Mouse (Mus musculus): Measurements from ENCODE around the gene Frem2. TPM values are rescaled to one million over a fixed set of nuclear protein-coding genes. Genes with fewer than 3 reads are reported as not detected.

Gene Frem2
- polyA plus RNA-seq, 1 experiment from 2014 or later, result 2.9 TPM

GRCm38 (mm10) chr3:53655343-53655742 lies 1.8 kb downstream of the Frem2 start:
- Histone ChIP-seq H3K36me3 (peaks cover 16% of the 10 kb centered on the region), H3K4me1 (peaks cover 27% of the 10 kb centered on the region), H3K27ac (no peak overlapping the region), H3K27me3 (ENCODE audit: low read depth, poor library complexity, severe bottlenecking) (peaks cover 50% of the 10 kb centered on the region), H3K9me3 (replicated peaks) (no peaks in the 10 kb centered on the region), H3K4me3 (peak overlapping the region; percentile 66; the same call in 1 of the 2 replicates)
- WGBS, result 86% methylated on average over 13 of the region's 13 CpGs
- no peak for DNase-seq (ENCODE audit: low spot score)

GRCm38 (mm10) chr3:53650003-53650748 lies 7.0 kb downstream of the Frem2 start:
- peaks cover 13% of the 10 kb centered on the region for H3K36me3 ChIP-seq
- WGBS, result 7% methylated on average over 8 of the region's 8 CpGs
- no peak overlapping the region for H3K4me3 ChIP-seq
- peaks cover 10% of the 10 kb centered on the region for H3K27me3 ChIP-seq (ENCODE audit: low read depth, poor library complexity, severe bottlenecking)
- peak overlapping the region; percentile 40; the same call in 1 of the 2 replicates for H3K27ac ChIP-seq
- peaks cover 6% of the 10 kb centered on the region; the same call in 1 of the 2 replicates for H3K4me1 ChIP-seq
- DNase-seq (ENCODE audit: low spot score), result peak; percentile 31
- no peaks in the 10 kb centered on the region for H3K9me3 ChIP-seq (replicated peaks)

- Histone ChIP-seq H3K36me3 (peaks cover 6% of the 10 kb centered on the region; the same call in 1 of the 2 replicates), H3K27me3 (ENCODE audit: low read depth, poor library complexity, severe bottlenecking) (peaks cover 3% of the 10 kb centered on the region), H3K4me3 (no peak overlapping the region), H3K4me1 (peaks cover 6% of the 10 kb centered on the region; the same call in 1 of the 2 replicates), H3K27ac (no peak overlapping the region), H3K9me3 (replicated peaks) (no peaks in the 10 kb centered on the region)
- peak; percentile 7 for DNase-seq (ENCODE audit: low spot score)
- 55% methylated on average over 4 of the region's 4 CpGs for WGBS
These were observed 7.7 kb downstream of the Frem2 start for GRCm38 (mm10) chr3:53649425-53649824.

- WGBS, result 82% methylated on average over 4 of the region's 4 CpGs
- no peaks in the 10 kb centered on the region for H3K9me3 ChIP-seq (replicated peaks)
These were observed 8.3 kb downstream of the Frem2 start for GRCm38 (mm10) chr3:53648902-53649301.

GRCm38 (mm10) chr3:53635948-53636347 lies 21.2 kb downstream of the Frem2 start:
- Histone ChIP-seq H3K9me3 (replicated peaks) (no peaks in the 10 kb centered on the region), H3K27ac (no peak overlapping the region), H3K4me1 (no peaks in the 10 kb centered on the region), H3K27me3 (ENCODE audit: low read depth, poor library complexity, severe bottlenecking) (no peaks in the 10 kb centered on the region), H3K36me3 (no peaks in the 10 kb centered on the region), H3K4me3 (no peak overlapping the region)
- 88% methylated on average over 3 of the region's 3 CpGs for WGBS
- no peak for DNase-seq (ENCODE audit: low spot score)

More at GRCm38 (mm10) chr3:53648902-53649301, 8.3 kb downstream of the Frem2 start:
- Histone ChIP-seq H3K4me1 (peaks cover 6% of the 10 kb centered on the region; the same call in 1 of the 2 replicates), H3K4me3 (no peak overlapping the region), H3K27me3 (ENCODE audit: low read depth, poor library complexity, severe bottlenecking) (no peaks in the 10 kb centered on the region), H3K27ac (no peak overlapping the region), H3K36me3 (peaks cover 4% of the 10 kb centered on the region; the same call in 1 of the 2 replicates)
- DNase-seq (ENCODE audit: low spot score), result peak; percentile 15

- Histone ChIP-seq H3K27ac (no peak overlapping the region), H3K27me3 (ENCODE audit: low read depth, poor library complexity, severe bottlenecking) (no peaks in the 10 kb centered on the region), H3K4me1 (no peaks in the 10 kb centered on the region), H3K4me3 (no peak overlapping the region), H3K9me3 (replicated peaks) (no peaks in the 10 kb centered on the region), H3K36me3 (no peaks in the 10 kb centered on the region)
- no peak for DNase-seq (ENCODE audit: low spot score)
- 85% methylated on average over 14 of the region's 14 CpGs for WGBS
These were observed 26.0 kb downstream of the Frem2 start for GRCm38 (mm10) chr3:53631126-53631525.

GRCm38 (mm10) chr3:53630630-53631029 lies 26.5 kb downstream of the Frem2 start:
- WGBS, result 89% methylated on average over 4 of the region's 4 CpGs
- H3K4me3 ChIP-seq, result no peak overlapping the region
- H3K27ac ChIP-seq, result no peak overlapping the region
- DNase-seq (ENCODE audit: low spot score), result no peak
- no peaks in the 10 kb centered on the region for H3K27me3 ChIP-seq (ENCODE audit: low read depth, poor library complexity, severe bottlenecking)
- no peaks in the 10 kb centered on the region for H3K36me3 ChIP-seq
- no peaks in the 10 kb centered on the region for H3K9me3 ChIP-seq (replicated peaks)
- H3K4me1 ChIP-seq, result no peaks in the 10 kb centered on the region

- whole genome bisulfite sequencing, result 94% methylated on average over 5 of the region's 5 CpGs
- DNase-seq (ENCODE audit: low spot score), result no peak
- Histone ChIP-seq H3K36me3 (no peaks in the 10 kb centered on the region), H3K4me3 (no peak overlapping the region), H3K9me3 (replicated peaks) (no peaks in the 10 kb centered on the region), H3K27ac (no peak overlapping the region), H3K4me1 (no peaks in the 10 kb centered on the region), H3K27me3 (ENCODE audit: low read depth, poor library complexity, severe bottlenecking) (no peaks in the 10 kb centered on the region)
These were observed 27.2 kb downstream of the Frem2 start for GRCm38 (mm10) chr3:53629966-53630365.

GRCm38 (mm10) chr3:53623222-53623621 lies 33.9 kb downstream of the Frem2 start:
- 86% methylated on average over 8 of the region's 8 CpGs for WGBS

GRCm38 (mm10) chr3:53620978-53621377 lies 36.2 kb downstream of the Frem2 start:
- H3K9me3 ChIP-seq (replicated peaks), result no peaks in the 10 kb centered on the region
- H3K27me3 ChIP-seq (ENCODE audit: low read depth, poor library complexity, severe bottlenecking), result no peaks in the 10 kb centered on the region
- 81% methylated on average over 3 of the region's 3 CpGs for WGBS
- no peak overlapping the region for H3K4me3 ChIP-seq
- H3K4me1 ChIP-seq, result peaks cover 7% of the 10 kb centered on the region
- DNase-seq (ENCODE audit: low spot score), result no peak
- no peaks in the 10 kb centered on the region for H3K36me3 ChIP-seq
- no peak overlapping the region for H3K27ac ChIP-seq

More at GRCm38 (mm10) chr3:53623222-53623621, 33.9 kb downstream of the Frem2 start:
- no peaks in the 10 kb centered on the region for H3K27me3 ChIP-seq (ENCODE audit: low read depth, poor library complexity, severe bottlenecking)
- DNase-seq (ENCODE audit: low spot score), result no peak
- no peak overlapping the region for H3K4me3 ChIP-seq
- H3K9me3 ChIP-seq (replicated peaks), result no peaks in the 10 kb centered on the region
- no peaks in the 10 kb centered on the region for H3K36me3 ChIP-seq
- H3K4me1 ChIP-seq, result peaks cover 7% of the 10 kb centered on the region
- no peak overlapping the region for H3K27ac ChIP-seq

GRCm38 (mm10) chr3:53620355-53620754 lies 36.8 kb downstream of the Frem2 start:
- no peak for DNase-seq (ENCODE audit: low spot score)
- Histone ChIP-seq H3K27ac (no peak overlapping the region), H3K4me3 (no peak overlapping the region), H3K27me3 (ENCODE audit: low read depth, poor library complexity, severe bottlenecking) (no peaks in the 10 kb centered on the region), H3K4me1 (peaks cover 7% of the 10 kb centered on the region), H3K9me3 (replicated peaks) (no peaks in the 10 kb centered on the region), H3K36me3 (no peaks in the 10 kb centered on the region)
- WGBS, result 93% methylated on average over 8 of the region's 8 CpGs

- H3K4me1 ChIP-seq, result no peaks in the 10 kb centered on the region
- no peaks in the 10 kb centered on the region for H3K36me3 ChIP-seq
- H3K27me3 ChIP-seq (ENCODE audit: low read depth, poor library complexity, severe bottlenecking), result no peaks in the 10 kb centered on the region
- 79% methylated on average over 3 of the region's 3 CpGs for WGBS
- H3K4me3 ChIP-seq, result no peak overlapping the region
- no peak for DNase-seq (ENCODE audit: low spot score)
- no peaks in the 10 kb centered on the region for H3K9me3 ChIP-seq (replicated peaks)
- H3K27ac ChIP-seq, result no peak overlapping the region
These were observed 46.0 kb downstream of the Frem2 start for GRCm38 (mm10) chr3:53611106-53611505.

- Histone ChIP-seq H3K4me1 (no peaks in the 10 kb centered on the region), H3K4me3 (no peak overlapping the region), H3K27me3 (ENCODE audit: low read depth, poor library complexity, severe bottlenecking) (no peaks in the 10 kb centered on the region), H3K36me3 (no peaks in the 10 kb centered on the region), H3K9me3 (replicated peaks) (no peaks in the 10 kb centered on the region), H3K27ac (no peak overlapping the region)
- 78% methylated on average over 4 of the region's 4 CpGs for WGBS
- DNase-seq (ENCODE audit: low spot score), result no peak
These were observed 47.3 kb downstream of the Frem2 start for GRCm38 (mm10) chr3:53609851-53610250.

Measured in limb, embryonic 10.5 days (tissue).